13 mouse cellular contexts compared by ENCODE assay signal in genomic region chr10:26974224-26974623, GRCm38 (mm10).
"Had no signal": no experiment of that assay in that cellular context is flagged by ENCODE, and none has a peak within 500 bp of the region (broad histone marks: within the 10 kb centered on the region; RNA-seq: fewer than 3 reads in every experiment).

No protein-coding gene starts in this region.

- H3K27ac ChIP-seq: kidney, embryonic 15.5 days; limb, embryonic 13.5 days; midbrain, embryonic 12.5 days; neural tube, embryonic 13.5 days had no signal

- H3K36me3 ChIP-seq: kidney, embryonic 15.5 days; limb, embryonic 13.5 days; midbrain, embryonic 12.5 days; neural tube, embryonic 13.5 days had no signal

- H3K4me2 ChIP-seq: kidney, embryonic 15.5 days; limb, embryonic 13.5 days; midbrain, embryonic 12.5 days; neural tube, embryonic 13.5 days had no signal

- H3K27me3 ChIP-seq: kidney, embryonic 15.5 days; limb, embryonic 13.5 days; midbrain, embryonic 12.5 days; neural tube, embryonic 13.5 days had no signal

- DNase-seq: kidney, adult 2 months; kidney, postnatal 36 days; left cerebral cortex, postnatal 4 days; lung, adult 18-20 months; lung, postnatal 36 days; retina, postnatal 1 day; thymus, postnatal 4 days had no signal

- H3K9me3 ChIP-seq: kidney, embryonic 15.5 days; limb, embryonic 13.5 days; midbrain, embryonic 12.5 days; neural tube, embryonic 13.5 days had no signal

- H3K4me1 ChIP-seq: kidney, embryonic 15.5 days; limb, embryonic 13.5 days; midbrain, embryonic 12.5 days; neural tube, embryonic 13.5 days had no signal

- H3K4me3 ChIP-seq: kidney, embryonic 15.5 days; limb, embryonic 13.5 days; midbrain, embryonic 12.5 days; neural tube, embryonic 13.5 days had no signal

- H3K9ac ChIP-seq: kidney, embryonic 15.5 days; limb, embryonic 13.5 days; midbrain, embryonic 12.5 days; neural tube, embryonic 13.5 days had no signal

- ATAC-seq: intestine, embryonic 16.5 days; midbrain, embryonic 16.5 days had no signal
